Mouse (Mus musculus) 3134 (cell line): ENCODE results near the gene Ly6g6c.
"Not testable (repeated sequence)": the region's sequence is repeated elsewhere in the genome, so short reads cannot be mapped to it uniquely, and the experiment has no call there.

Source experiments
- DNase-seq: peaks from one replicate; pipeline ENCODE4 v3.0.0-alpha.2; 2011; ENCODE audit warnings: low spot score; ENCODE audit not compliant: insufficient read length; ENCODE audit errors: extremely low read depth

Gene Ly6g6c

GRCm38 (mm10) chr17:35031272-35031671 lies 33.9 kb upstream of the Ly6g6c start:
- no peak for DNase-seq

DNA sequence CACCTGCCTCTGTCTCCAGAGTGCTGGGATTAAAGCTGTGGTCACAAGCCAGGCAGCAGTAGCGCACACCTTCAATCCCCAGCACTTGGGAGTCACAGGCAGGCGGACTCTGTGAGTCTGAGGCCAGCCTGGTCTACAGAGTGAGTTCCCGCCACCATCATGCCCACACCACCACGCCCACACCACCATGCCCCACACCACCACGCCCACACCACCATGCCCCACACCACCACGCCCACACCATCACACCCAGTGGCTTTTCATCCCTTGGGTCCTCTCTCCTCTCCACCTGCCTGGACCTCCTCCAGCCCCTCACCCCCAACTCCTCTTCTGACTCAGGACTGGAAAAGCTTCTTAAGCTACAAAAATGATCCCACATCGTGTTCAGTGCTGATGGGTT lies 33.3 kb upstream of the Ly6g6c start:
- DNase-seq: no peak

GRCm38 (mm10) chr17:35032323-35032870 lies 32.8 kb upstream of the Ly6g6c start:
- DNase-seq: no peak

GRCm38 (mm10) chr17:35033703-35034102 lies 31.5 kb upstream of the Ly6g6c start:
- not testable (repeated sequence) for DNase-seq

- peak; percentile 54 for DNase-seq
Measured at GRCm38 (mm10) chr17:35034896-35035295, 30.3 kb upstream of the Ly6g6c start.

- DNase-seq: peak; percentile 35
Measured at GRCm38 (mm10) chr17:35039121-35039873, 25.9 kb upstream of the Ly6g6c start.

DNA sequence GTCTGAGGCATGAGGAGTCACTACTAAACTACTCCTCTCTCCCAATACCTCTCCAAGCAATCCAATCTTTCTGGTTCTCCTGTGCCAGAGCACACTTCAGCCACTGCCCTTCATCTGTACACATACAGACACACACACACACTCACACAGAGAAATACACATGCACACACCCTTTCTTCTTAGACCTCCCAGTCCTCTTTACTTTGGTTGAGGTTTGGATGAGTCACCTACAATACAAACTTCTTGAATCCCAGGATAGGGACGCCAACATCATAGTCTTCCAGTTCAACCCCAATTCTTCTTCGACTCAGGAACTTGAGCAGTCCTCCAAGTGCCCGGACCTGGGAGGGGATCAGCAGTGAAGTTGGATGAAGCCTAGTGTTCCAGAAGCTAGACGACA lies 21.4 kb upstream of the Ly6g6c start:
- peak; percentile 55 for DNase-seq

DNA sequence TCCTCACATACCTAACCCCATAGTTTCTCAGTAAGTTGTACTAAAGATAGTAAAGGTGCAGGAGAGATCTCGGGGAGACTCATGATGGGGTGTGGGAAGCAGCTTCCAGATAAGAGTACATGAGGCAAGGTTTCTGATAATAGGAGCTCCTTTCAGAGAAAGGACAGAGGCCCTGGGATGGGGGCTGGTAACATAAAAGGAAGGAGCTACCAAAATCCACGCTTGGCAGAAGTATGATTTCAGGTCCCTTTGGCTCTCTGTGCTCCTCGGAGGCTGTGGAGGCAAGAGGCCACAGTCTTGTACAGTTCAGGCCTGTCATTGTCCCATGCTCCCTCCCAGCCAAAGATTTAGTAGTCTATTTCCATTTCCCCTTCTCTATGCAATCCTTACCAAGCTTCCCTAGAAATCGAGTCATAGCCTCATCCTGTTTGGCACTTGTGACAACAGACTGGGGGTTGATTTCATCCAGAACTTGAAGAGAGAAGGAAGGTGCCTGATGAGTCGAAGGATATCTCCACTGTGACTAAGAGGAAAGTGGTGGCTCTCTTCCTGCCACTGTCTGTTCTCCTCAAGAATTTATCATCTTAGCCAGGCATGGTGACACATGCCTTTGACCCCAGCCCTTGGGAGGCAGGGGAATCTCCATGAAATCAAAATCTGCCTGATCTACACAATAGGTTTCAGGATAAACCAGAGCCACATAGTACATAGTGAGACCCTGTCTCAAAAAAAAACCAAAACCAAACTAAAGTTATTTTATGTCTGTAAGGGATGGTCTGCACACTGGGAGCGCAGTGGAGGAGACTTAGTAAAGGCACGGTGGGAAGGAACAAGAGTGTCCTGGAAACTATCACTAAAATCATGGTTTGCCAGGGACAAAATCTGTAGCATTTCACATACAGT lies 20.0 kb upstream of the Ly6g6c start:
- DNase-seq: no peak

- no peak for DNase-seq
Measured at GRCm38 (mm10) chr17:35045807-35046680, 19.1 kb upstream of the Ly6g6c start.

GRCm38 (mm10) chr17:35046681-35047455 lies 18.3 kb upstream of the Ly6g6c start, which contains the start of gene Msh5:
Gene Msh5 (minus strand): TSS chr17:35046745.
- DNase-seq: peak; percentile 100

DNA sequence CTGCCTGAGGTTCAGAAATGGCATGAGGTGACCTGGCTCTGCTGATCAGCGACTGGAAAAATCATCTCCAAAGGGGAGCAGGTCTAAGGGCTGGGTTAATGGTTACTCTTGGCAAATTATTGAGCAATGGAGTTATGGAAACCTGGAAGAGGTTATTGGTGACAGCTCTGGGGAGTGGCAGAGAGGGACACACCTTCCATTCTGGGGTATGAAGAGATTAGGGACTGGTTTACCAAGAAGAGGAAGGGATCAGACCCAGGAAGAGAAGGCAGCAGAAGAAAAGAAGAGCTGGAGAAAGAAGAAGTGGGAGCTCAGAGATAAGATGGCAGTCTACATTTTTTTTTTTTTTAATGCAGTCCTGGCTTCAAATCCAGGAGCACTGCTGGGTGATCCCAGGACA lies 17.5 kb upstream of the Ly6g6c start:
- DNase-seq: no peak

DNA sequence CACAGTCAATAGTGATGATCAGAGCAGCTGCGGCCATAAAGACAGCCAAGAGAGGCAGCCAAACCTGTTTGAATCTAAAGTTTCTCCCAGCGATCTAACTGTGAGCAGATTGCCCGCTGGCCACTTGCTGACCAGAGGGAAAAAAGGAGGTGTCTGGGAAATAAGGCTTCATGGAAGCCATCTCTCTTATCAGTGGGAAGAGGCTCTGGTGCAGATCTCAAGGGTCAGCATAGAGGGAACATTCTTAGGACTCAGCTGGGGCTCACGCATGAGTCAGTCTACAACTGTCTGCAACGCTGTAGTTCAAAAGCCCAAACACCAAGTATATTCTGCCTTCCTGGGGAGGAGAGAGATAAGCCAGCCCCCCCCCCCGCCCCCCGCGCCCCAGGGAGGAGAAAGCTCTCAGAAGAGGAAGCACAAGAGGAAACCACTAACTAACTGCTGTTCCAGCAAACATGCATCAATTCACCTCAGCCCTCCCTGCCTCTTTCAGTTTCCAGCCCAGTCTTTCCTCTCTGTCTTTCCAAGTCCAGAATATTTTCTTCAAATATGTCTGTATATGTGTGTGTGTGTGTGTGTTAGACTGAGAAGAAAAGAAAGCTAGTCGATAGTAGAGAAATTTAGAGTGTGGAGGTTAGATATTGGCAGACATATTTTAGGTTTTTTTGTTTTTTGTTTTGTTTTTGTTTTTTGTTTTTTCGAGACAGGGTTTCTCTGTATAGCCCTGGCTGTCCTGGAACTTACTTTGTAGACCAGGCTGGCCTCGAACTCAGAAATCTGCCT lies 16.8 kb upstream of the Ly6g6c start:
- no peak for DNase-seq

DNA sequence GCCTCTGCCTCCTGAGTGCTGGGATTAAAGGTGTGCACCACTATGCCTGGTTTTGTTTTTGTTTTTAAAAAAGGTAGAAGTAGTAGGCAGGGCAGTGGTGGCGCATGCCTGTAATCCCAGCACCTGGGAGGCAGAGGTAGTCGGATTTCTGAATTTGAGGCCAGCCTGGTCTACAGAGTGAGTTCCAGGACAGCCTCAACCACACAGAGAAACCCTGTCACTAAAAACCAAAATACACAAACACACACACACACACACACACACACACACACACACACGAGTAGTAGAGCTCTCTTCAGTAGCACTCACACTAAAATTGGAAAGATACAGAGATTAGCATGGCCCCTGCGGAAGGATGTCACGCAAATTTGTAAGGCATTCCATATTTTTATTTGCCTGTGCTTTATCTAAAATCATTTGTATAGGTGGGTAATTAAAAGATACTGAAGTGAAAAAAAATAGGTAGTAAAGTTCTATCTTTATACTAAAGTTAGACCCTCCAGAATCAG lies 16.2 kb upstream of the Ly6g6c start:
- DNase-seq: no peak

- peak; percentile 70 for DNase-seq
Measured at GRCm38 (mm10) chr17:35049561-35050016, 15.6 kb upstream of the Ly6g6c start, which contains the start of gene Clic1. Gene Clic1 (plus strand): TSS chr17:35049966.

- DNase-seq: peak; percentile 85
Measured at GRCm38 (mm10) chr17:35050126-35050750, 14.9 kb upstream of the Ly6g6c start.

DNA sequence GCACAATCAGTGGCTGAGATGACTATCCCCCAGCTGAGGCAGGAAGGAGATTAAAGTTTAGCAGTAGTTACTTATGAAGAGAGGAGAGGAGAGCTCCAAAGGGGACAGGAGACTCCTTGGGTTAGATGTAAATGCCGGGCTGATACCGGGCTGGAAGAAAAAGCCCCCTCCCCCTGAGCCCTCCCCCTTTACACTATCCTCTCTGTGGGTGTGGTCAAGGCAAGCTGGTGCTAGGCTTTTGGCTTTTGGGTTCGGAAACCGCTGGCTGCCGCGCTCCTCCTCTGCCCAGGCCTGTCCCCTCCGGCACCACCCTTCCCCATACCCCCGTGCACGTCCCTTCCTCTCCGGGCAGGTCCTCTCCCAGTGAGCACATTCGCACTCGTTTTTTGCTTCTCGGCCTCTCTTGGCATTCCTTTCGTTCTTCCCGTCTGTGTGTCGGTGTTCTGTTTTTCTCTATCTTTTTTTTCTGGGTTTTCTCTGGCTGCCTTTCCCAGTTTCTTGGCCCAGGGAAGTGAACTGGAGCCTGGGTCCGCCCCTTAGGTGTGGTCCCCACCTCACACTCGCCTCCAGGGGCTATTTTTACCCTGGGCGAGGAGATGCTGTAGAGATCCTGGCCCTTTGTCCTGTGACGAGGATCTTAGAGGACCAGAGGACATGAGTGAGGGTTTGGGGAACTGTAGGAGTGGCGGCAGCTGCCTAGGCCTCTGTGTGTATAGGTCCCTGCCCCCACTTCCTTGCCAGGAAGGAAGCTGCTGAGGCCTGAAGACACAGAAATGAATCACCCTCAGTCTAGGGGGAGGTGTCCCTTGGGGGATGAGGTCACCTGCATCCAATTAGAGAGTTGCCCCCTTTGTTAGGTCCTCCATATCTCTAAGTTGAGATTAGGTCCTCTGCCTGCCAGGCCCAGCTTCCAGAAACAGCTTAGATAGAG lies 13.8 kb upstream of the Ly6g6c start:
- DNase-seq: peak; percentile 81

DNA sequence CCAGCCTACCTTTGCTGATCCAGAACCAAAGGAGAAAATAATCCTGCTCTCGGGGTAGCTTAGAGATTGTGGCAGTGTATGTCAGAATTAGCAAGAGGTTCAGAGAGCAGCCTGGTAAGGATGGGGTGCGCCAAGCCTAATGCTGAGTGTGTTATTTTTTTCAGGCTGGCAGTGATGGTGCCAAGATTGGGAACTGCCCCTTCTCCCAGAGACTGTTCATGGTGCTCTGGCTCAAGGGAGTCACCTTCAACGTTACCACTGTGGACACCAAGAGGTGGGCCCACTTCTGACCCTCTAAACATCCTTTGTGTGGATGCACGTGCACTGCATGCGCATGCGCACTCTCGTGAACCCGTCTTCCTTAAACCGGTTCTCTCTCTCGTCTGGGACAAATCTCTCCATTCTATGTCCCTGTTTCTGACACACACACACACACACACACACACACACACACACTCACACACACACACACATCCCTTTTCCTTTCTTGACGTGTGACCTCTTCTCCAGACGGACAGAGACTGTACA lies 12.9 kb upstream of the Ly6g6c start:
- DNase-seq: no peak
